Mouse (Mus musculus) retina, postnatal 1 day (tissue): ENCODE results near the gene Bcl6.

Experiments
- DNase-seq: peaks from one replicate; pipeline ENCODE4 v3.0.0-alpha.2; 2012

Gene Bcl6

GRCm38 (mm10) chr16:23919418-23919817, 69.2 kb downstream of the Bcl6 start:
- no peak for DNase-seq
